Mouse (Mus musculus): ENCODE results near the gene Dcpp3. TPM values are rescaled to one million over a fixed set of nuclear protein-coding genes. Genes with fewer than 3 reads are reported as not detected.
"Not testable (repeated sequence)": the region's sequence is repeated elsewhere in the genome, so short reads cannot be mapped to it uniquely, and the experiment has no call there.

Dcpp3 gene
- polyA plus RNA-seq (2016; fragmentation: Nextera tagmentation; extraction: Ambion mirVana): not detected in 2 replicates

- not testable (repeated sequence) for H3K4me3 ChIP-seq (replicated peaks); H3K9ac ChIP-seq (replicated peaks); H3K27me3 ChIP-seq; H3K4me1 ChIP-seq (replicated peaks); ATAC-seq (ENCODE audit: insufficient number of reproducible peaks, insufficient read depth, low FRiP score, low TSS enrichment, low read depth); H3K27ac ChIP-seq; H3K9me3 ChIP-seq; H3K4me2 ChIP-seq; H3K36me3 ChIP-seq
- WGBS: 83% methylated on average over 4 of the region's 4 CpGs
These were observed at the start of gene Dcpp3 for GRCm38 (mm10) chr17:23917158-23917557. TSS of gene Dcpp3 (plus strand) at chr17:23917458.

- H3K27me3 ChIP-seq: no peaks in the 10 kb centered on the region
- no peak within 1 kb of the TSS for H3K4me3 ChIP-seq (replicated peaks)
- H3K36me3 ChIP-seq: no peaks in the 10 kb centered on the region
- H3K4me2 ChIP-seq: no peak within 1 kb of the TSS
- 0 out of 2 replicates have a peak, but pooled peaks cover 3% of the 10 kb centered on the region for H3K4me1 ChIP-seq (replicated peaks)
- H3K9ac ChIP-seq (replicated peaks): no peak within 1 kb of the TSS
- ATAC-seq (ENCODE audit: insufficient number of reproducible peaks, insufficient read depth, low FRiP score, low TSS enrichment, low read depth): no peak
- 85% methylated on average over 15 of the region's 15 CpGs for WGBS
- H3K27ac ChIP-seq: no peak within 1 kb of the TSS
- no peaks in the 10 kb centered on the region; the same call in 1 of the 2 replicates for H3K9me3 ChIP-seq
These were observed 49.5 kb upstream of the Dcpp3 start, which contains the start of gene Prss21 for GRCm38 (mm10) chr17:23867756-23868155. TSS of gene Prss21 (plus strand) at chr17:23868056.

GRCm38 (mm10) chr17:23868513-23868912, 48.7 kb upstream of the Dcpp3 start:
- Histone ChIP-seq H3K9me3 (no peaks in the 10 kb centered on the region; the same call in 1 of the 2 replicates), H3K27ac (no peak overlapping the region), H3K27me3 (no peaks in the 10 kb centered on the region), H3K4me3 (replicated peaks) (no peak overlapping the region), H3K4me1 (replicated peaks) (0 out of 2 replicates have a peak, but pooled peaks cover 3% of the 10 kb centered on the region), H3K4me2 (no peak overlapping the region), H3K9ac (replicated peaks) (no peak overlapping the region), H3K36me3 (no peaks in the 10 kb centered on the region)
- no peak for ATAC-seq (ENCODE audit: insufficient number of reproducible peaks, insufficient read depth, low FRiP score, low TSS enrichment, low read depth)
- WGBS: 90% methylated on average over 11 of the region's 11 CpGs

- no peak overlapping the region for H3K9ac ChIP-seq (replicated peaks)
- no peak overlapping the region for H3K4me2 ChIP-seq
- 0 out of 2 replicates have a peak, but pooled peaks cover 3% of the 10 kb centered on the region for H3K4me1 ChIP-seq (replicated peaks)
- H3K4me3 ChIP-seq (replicated peaks): no peak overlapping the region
- 49% methylated on average over 8 of the region's 8 CpGs for WGBS
- ATAC-seq (ENCODE audit: insufficient number of reproducible peaks, insufficient read depth, low FRiP score, low TSS enrichment, low read depth): no peak
- H3K9me3 ChIP-seq: no peaks in the 10 kb centered on the region
- no peak overlapping the region for H3K27ac ChIP-seq
- H3K36me3 ChIP-seq: no peaks in the 10 kb centered on the region
- no peaks in the 10 kb centered on the region for H3K27me3 ChIP-seq
These were observed 43.1 kb upstream of the Dcpp3 start for GRCm38 (mm10) chr17:23873884-23874856.

- Histone ChIP-seq H3K36me3 (no peaks in the 10 kb centered on the region), H3K4me1 (replicated peaks) (no peaks in the 10 kb centered on the region), H3K9me3 (no peaks in the 10 kb centered on the region), H3K27me3 (no peaks in the 10 kb centered on the region), H3K27ac (no peak overlapping the region), H3K4me3 (replicated peaks) (no peak overlapping the region), H3K9ac (replicated peaks) (no peak overlapping the region), H3K4me2 (no peak overlapping the region)
- 51% methylated on average over 3 of the region's 3 CpGs for WGBS
- ATAC-seq (ENCODE audit: insufficient number of reproducible peaks, insufficient read depth, low FRiP score, low TSS enrichment, low read depth): no peak
These were observed 40.5 kb upstream of the Dcpp3 start for GRCm38 (mm10) chr17:23876741-23877140.

GRCm38 (mm10) chr17:23877166-23877565, 40.1 kb upstream of the Dcpp3 start:
- Histone ChIP-seq H3K4me3 (replicated peaks) (no peak overlapping the region), H3K27ac (no peak overlapping the region), H3K27me3 (no peaks in the 10 kb centered on the region), H3K4me1 (replicated peaks) (no peaks in the 10 kb centered on the region), H3K36me3 (no peaks in the 10 kb centered on the region), H3K4me2 (no peak overlapping the region), H3K9ac (replicated peaks) (no peak overlapping the region), H3K9me3 (no peaks in the 10 kb centered on the region)
- 90% methylated on average over 2 of the region's 2 CpGs for WGBS
- ATAC-seq (ENCODE audit: insufficient number of reproducible peaks, insufficient read depth, low FRiP score, low TSS enrichment, low read depth): no peak

GRCm38 (mm10) chr17:23880576-23880975, 36.7 kb upstream of the Dcpp3 start, which contains the start of the genes Dcpp1 and Dcpp2:
TSS of gene Dcpp1 (plus strand) at chr17:23880876.
TSS of gene Dcpp2 (plus strand) at chr17:23880880.
- not testable (repeated sequence) for H3K9ac ChIP-seq (replicated peaks); H3K4me3 ChIP-seq (replicated peaks); H3K4me1 ChIP-seq (replicated peaks); H3K36me3 ChIP-seq; H3K27ac ChIP-seq; H3K27me3 ChIP-seq; H3K4me2 ChIP-seq; H3K9me3 ChIP-seq; ATAC-seq (ENCODE audit: insufficient number of reproducible peaks, insufficient read depth, low FRiP score, low TSS enrichment, low read depth)
- WGBS: 80% methylated on average over 4 of the region's 4 CpGs

- WGBS: under 1% methylated on average over 29 of the region's 29 CpGs
- ATAC-seq (ENCODE audit: insufficient number of reproducible peaks, insufficient read depth, low FRiP score, low TSS enrichment, low read depth): peak; percentile 98
These were observed 7.3 kb downstream of the Dcpp3 start for GRCm38 (mm10) chr17:23924531-23925007.

GRCm38 (mm10) chr17:23925090-23925493, 7.8 kb downstream of the Dcpp3 start:
- H3K36me3 ChIP-seq: no peaks in the 10 kb centered on the region
- under 1% methylated on average over 14 of the region's 14 CpGs for WGBS

More at GRCm38 (mm10) chr17:23924531-23925007, 7.3 kb downstream of the Dcpp3 start:
- Histone ChIP-seq H3K36me3 (no peaks in the 10 kb centered on the region), H3K27me3 (no peaks in the 10 kb centered on the region), H3K4me2 (peak overlapping the region; percentile 61), H3K4me1 (replicated peaks) (peaks cover 8% of the 10 kb centered on the region), H3K4me3 (replicated peaks) (peak overlapping the region; percentile 53), H3K27ac (peak overlapping the region; percentile 92), H3K9ac (replicated peaks) (peak overlapping the region; percentile 60), H3K9me3 (no peaks in the 10 kb centered on the region)

GRCm38 (mm10) chr17:23931157-23931556, 13.9 kb downstream of the Dcpp3 start:
- Histone ChIP-seq H3K4me3 (replicated peaks) (no peak overlapping the region), H3K4me1 (replicated peaks) (no peaks in the 10 kb centered on the region; the same call in 1 of the 2 replicates), H3K4me2 (no peak overlapping the region), H3K9ac (replicated peaks) (no peak overlapping the region), H3K27ac (no peak overlapping the region), H3K9me3 (no peaks in the 10 kb centered on the region), H3K36me3 (no peaks in the 10 kb centered on the region), H3K27me3 (no peaks in the 10 kb centered on the region)
- no peak for ATAC-seq (ENCODE audit: insufficient number of reproducible peaks, insufficient read depth, low FRiP score, low TSS enrichment, low read depth)
- 79% methylated on average over 5 of the region's 5 CpGs for WGBS

More at GRCm38 (mm10) chr17:23925090-23925493, 7.8 kb downstream of the Dcpp3 start:
- ATAC-seq (ENCODE audit: insufficient number of reproducible peaks, insufficient read depth, low FRiP score, low TSS enrichment, low read depth): peak; percentile 54
- Histone ChIP-seq H3K4me3 (replicated peaks) (peak overlapping the region; percentile 53), H3K4me2 (peak overlapping the region; percentile 61), H3K27ac (peak overlapping the region; percentile 92), H3K9me3 (no peaks in the 10 kb centered on the region), H3K9ac (replicated peaks) (peak overlapping the region; percentile 60), H3K27me3 (no peaks in the 10 kb centered on the region), H3K4me1 (replicated peaks) (peaks cover 8% of the 10 kb centered on the region)

GRCm38 (mm10) chr17:23941372-23941771, 24.1 kb downstream of the Dcpp3 start, which contains the start of gene Sbp:
TSS of gene Sbp (plus strand) at chr17:23941672.
- ATAC-seq (ENCODE audit: insufficient number of reproducible peaks, insufficient read depth, low FRiP score, low TSS enrichment, low read depth): no peak

More at GRCm38 (mm10) chr17:23941372-23941771, 24.1 kb downstream of the Dcpp3 start, which contains the start of gene Sbp:
- Histone ChIP-seq H3K4me1 (replicated peaks) (no peaks in the 10 kb centered on the region), H3K9ac (replicated peaks) (no peak within 1 kb of the TSS), H3K27ac (no peak within 1 kb of the TSS), H3K9me3 (no peaks in the 10 kb centered on the region), H3K4me2 (no peak within 1 kb of the TSS), H3K4me3 (replicated peaks) (no peak within 1 kb of the TSS), H3K36me3 (no peaks in the 10 kb centered on the region), H3K27me3 (no peaks in the 10 kb centered on the region)
